27 mouse cellular contexts compared by ENCODE assay signal in genomic region chr2:84127586-84127985, GRCm38 (mm10).
DNase-seq lines count a peak whose midpoint lies in the region; ATAC-seq and TF ChIP-seq lines count a peak whose summit lies in the region.
"Had no signal": no experiment of that assay in that cellular context is flagged by ENCODE, and none has a peak within 500 bp of the region (broad histone marks: within the 10 kb centered on the region; RNA-seq: fewer than 3 reads in every experiment).

No protein-coding gene starts in this region.

- TF ChIP-seq CTCF in cerebellum, adult 2 months (IDR thresholded peaks at IDR 0.05; ENCODE audit: borderline replicate concordance, insufficient read depth, low read depth, low read length): no peak
- no peak for TF ChIP-seq CTCF in liver, postnatal 0 days (IDR thresholded peaks at IDR 0.05; ENCODE audit: low read depth)

- ATAC-seq in liver, postnatal 0 days: no peak
- no peak for ATAC-seq in liver, embryonic 11.5 days (replicated peaks; ENCODE audit: low FRiP score)
- ATAC-seq: forebrain, embryonic 13.5 days; inflammation-experienced regulatory T-cells, adult 6 months; lung, postnatal 0 days; midbrain, embryonic 15.5 days had no signal

- no peak overlapping the region for H3K4me3 ChIP-seq in cerebellum, adult 2 months (replicated peaks; ENCODE audit: insufficient read depth, low read depth, low read length)
- no peak overlapping the region for H3K4me3 ChIP-seq in liver, postnatal 0 days (ENCODE audit: low read depth, low read length)
- H3K4me3 ChIP-seq in liver, embryonic 11.5 days (ENCODE audit: low read depth, low read length): no peak overlapping the region
- H3K4me3 ChIP-seq: embryonic facial prominence, embryonic 15.5 days; forebrain, embryonic 13.5 days; heart, embryonic 10.5 days; heart, embryonic 15.5 days; midbrain, embryonic 15.5 days; myocyte; neural tube, embryonic 12.5 days had no signal

- H3K27ac ChIP-seq in cerebellum, adult 2 months (ENCODE audit: insufficient read depth, low read length): no peak overlapping the region
- no peak overlapping the region for H3K27ac ChIP-seq in liver, postnatal 0 days (ENCODE audit: low read depth)
- no peak overlapping the region for H3K27ac ChIP-seq in liver, embryonic 11.5 days (ENCODE audit: low read depth, low read length)
- H3K27ac ChIP-seq: embryonic facial prominence, embryonic 15.5 days; forebrain, embryonic 13.5 days; heart, embryonic 10.5 days; heart, embryonic 15.5 days; hindbrain, embryonic 14.5 days; macrophage; midbrain, embryonic 15.5 days; neural tube, embryonic 12.5 days had no signal

- no peak for TF ChIP-seq POLR2A in cerebellum, adult 2 months (IDR thresholded peaks at IDR 0.05; ENCODE audit: borderline replicate concordance, insufficient read depth, low read length)

- intact Hi-C loops in heart, postnatal 14 days (cut with DNase I): no loop called here

- H3K27me3 ChIP-seq in cerebellum, adult 2 months (ENCODE audit: control insufficient read depth, insufficient read depth, low read length): no peaks in the 10 kb centered on the region
- no peaks in the 10 kb centered on the region for H3K27me3 ChIP-seq in liver, postnatal 0 days (ENCODE audit: insufficient read depth, low read length)
- no peaks in the 10 kb centered on the region for H3K27me3 ChIP-seq in liver, embryonic 11.5 days (replicated peaks; ENCODE audit: control insufficient read depth, insufficient read depth, low read length)
- H3K27me3 ChIP-seq: embryonic facial prominence, embryonic 15.5 days; forebrain, embryonic 13.5 days; heart, embryonic 15.5 days; midbrain, embryonic 15.5 days; neural tube, embryonic 12.5 days had no signal

- H3K36me3 ChIP-seq in liver, postnatal 0 days (replicated peaks; ENCODE audit: insufficient read depth, low read length): no peaks in the 10 kb centered on the region
- no peaks in the 10 kb centered on the region for H3K36me3 ChIP-seq in liver, embryonic 11.5 days (ENCODE audit: control insufficient read depth, insufficient read depth, low read length)
- H3K36me3 ChIP-seq: embryonic facial prominence, embryonic 15.5 days; heart, embryonic 10.5 days; heart, embryonic 15.5 days; midbrain, embryonic 15.5 days; neural tube, embryonic 12.5 days had no signal

- 49% methylated on average over 3 of the region's 3 CpGs for WGBS in cerebellum, adult 2 months
- WGBS in liver, postnatal 0 days (ENCODE audit: insufficient replicate concordance): 79% methylated on average over 3 of the region's 3 CpGs
- WGBS in liver, embryonic 11.5 days: 79% methylated on average over 3 of the region's 3 CpGs

- H3K9ac ChIP-seq in liver, postnatal 0 days (replicated peaks): no peak overlapping the region
- no peak overlapping the region for H3K9ac ChIP-seq in liver, embryonic 11.5 days (ENCODE audit: low read depth, low read length)
- H3K9ac ChIP-seq: embryonic facial prominence, embryonic 15.5 days; forebrain, embryonic 13.5 days; heart, embryonic 15.5 days; hindbrain, embryonic 14.5 days; midbrain, embryonic 15.5 days; neural tube, embryonic 12.5 days had no signal

- no peaks in the 10 kb centered on the region for H3K4me1 ChIP-seq in cerebellum, adult 2 months (ENCODE audit: control insufficient read depth, insufficient read depth, low read length)
- H3K4me1 ChIP-seq in liver, postnatal 0 days (ENCODE audit: insufficient read depth): no peaks in the 10 kb centered on the region
- H3K4me1 ChIP-seq in liver, embryonic 11.5 days (replicated peaks; ENCODE audit: control insufficient read depth, insufficient read depth, low read length): no peaks in the 10 kb centered on the region
- H3K4me1 ChIP-seq: embryonic facial prominence, embryonic 15.5 days; forebrain, embryonic 13.5 days; heart, embryonic 10.5 days; heart, embryonic 15.5 days; midbrain, embryonic 15.5 days; neural tube, embryonic 12.5 days had no signal

- no peaks in the 10 kb centered on the region for H3K9me3 ChIP-seq in liver, postnatal 0 days (ENCODE audit: low read length)
- H3K9me3 ChIP-seq in liver, embryonic 11.5 days (ENCODE audit: control insufficient read depth, low read length): no peaks in the 10 kb centered on the region
- H3K9me3 ChIP-seq: embryonic facial prominence, embryonic 15.5 days; forebrain, embryonic 13.5 days; heart, embryonic 10.5 days; heart, embryonic 15.5 days; midbrain, embryonic 15.5 days; neural tube, embryonic 12.5 days had no signal

- TF ChIP-seq EP300 in liver, postnatal 0 days (IDR thresholded peaks at IDR 0.05; ENCODE audit: low read depth): no peak

- peak; percentile 78 to 81 for DNase-seq in cerebellum, postnatal 10 days
- DNase-seq in cerebellum, adult 2 months: no peak
- DNase-seq in heart, postnatal 4 days: peak; percentile 11
- no peak for DNase-seq in heart, postnatal 14 days
- peak; percentile 16 for DNase-seq in liver, postnatal 0 days
- no peak for DNase-seq in liver, embryonic 11.5 days (ENCODE audit: low spot score)
- peak; percentile 8 for DNase-seq in NIH3T3 (ENCODE audit: low read depth)
- DNase-seq in layer of hippocampus, adult 18-20 months (ENCODE audit: low spot score in 2 of 2): no peak
- DNase-seq: cerebellum, adult 11-12 months; gastrocnemius, postnatal 25 days; heart, adult 11 months; heart, postnatal 36 days; kidney, adult 11 months; kidney, postnatal 36 days; thymus, adult 2 months; thymus, postnatal 36 days had no signal

- H3K4me2 ChIP-seq in liver, postnatal 0 days (ENCODE audit: low read depth, low read length): no peak overlapping the region
- no peak overlapping the region for H3K4me2 ChIP-seq in liver, embryonic 11.5 days
- H3K4me2 ChIP-seq: embryonic facial prominence, embryonic 15.5 days; forebrain, embryonic 13.5 days; heart, embryonic 15.5 days; hindbrain, embryonic 14.5 days; midbrain, embryonic 15.5 days; neural tube, embryonic 12.5 days had no signal

Comparison
In these comparisons a context has a peak if more than half of its experiments do, and no peak if none do; other contexts are left out.
1. DNase-seq: peak in cerebellum, postnatal 10 days (2 of 2), heart, postnatal 4 days (single experiment), liver, postnatal 0 days (single experiment) and NIH3T3 (single experiment); none in cerebellum, adult 2 months (0 of 2), heart, postnatal 14 days (0 of 2), liver, embryonic 11.5 days (single experiment) and layer of hippocampus, adult 18-20 months (0 of 2).